Mouse (Mus musculus): ENCODE measurements around the gene Ankdd1b. TPM values are rescaled to one million over a fixed set of nuclear protein-coding genes. Genes with fewer than 3 reads are reported as not detected.

The Ankdd1b gene
- polyA plus RNA-seq, 1 experiment from 2014 or later = 0.11 TPM

GRCm38 (mm10) chr13:96457566-96457965 lies 13.4 kb downstream of the Ankdd1b start:
- H3K27me3 ChIP-seq = no peaks in the 10 kb centered on the region
- no peak overlapping the region for H3K9ac ChIP-seq (replicated peaks)
- H3K4me1 ChIP-seq (replicated peaks) = no peaks in the 10 kb centered on the region
- WGBS = 91% methylated on average over 5 of the region's 5 CpGs
- no peak for ATAC-seq (ENCODE audit: insufficient number of reproducible peaks, insufficient read depth, low FRiP score, low TSS enrichment, low read depth)
- H3K36me3 ChIP-seq = no peaks in the 10 kb centered on the region
- H3K4me2 ChIP-seq = no peak overlapping the region
- no peaks in the 10 kb centered on the region for H3K9me3 ChIP-seq
- H3K4me3 ChIP-seq (replicated peaks) = no peak overlapping the region
- no peak overlapping the region for H3K27ac ChIP-seq

GRCm38 (mm10) chr13:96454288-96454687 lies 16.7 kb downstream of the Ankdd1b start:
- no peak overlapping the region for H3K9ac ChIP-seq (replicated peaks)
- no peak overlapping the region for H3K27ac ChIP-seq
- no peak overlapping the region for H3K4me3 ChIP-seq (replicated peaks)
- H3K27me3 ChIP-seq = no peaks in the 10 kb centered on the region
- no peaks in the 10 kb centered on the region for H3K9me3 ChIP-seq
- H3K36me3 ChIP-seq = no peaks in the 10 kb centered on the region
- H3K4me1 ChIP-seq (replicated peaks) = no peaks in the 10 kb centered on the region
- 80% methylated on average over 3 of the region's 3 CpGs for WGBS
- no peak overlapping the region for H3K4me2 ChIP-seq
- ATAC-seq (ENCODE audit: insufficient number of reproducible peaks, insufficient read depth, low FRiP score, low TSS enrichment, low read depth) = no peak

GRCm38 (mm10) chr13:96452621-96453020 lies 18.4 kb downstream of the Ankdd1b start:
- Histone ChIP-seq H3K4me3 (replicated peaks) (no peak overlapping the region), H3K4me1 (replicated peaks) (no peaks in the 10 kb centered on the region), H3K27ac (no peak overlapping the region), H3K36me3 (no peaks in the 10 kb centered on the region), H3K9me3 (no peaks in the 10 kb centered on the region), H3K4me2 (no peak overlapping the region), H3K9ac (replicated peaks) (no peak overlapping the region), H3K27me3 (no peaks in the 10 kb centered on the region)
- WGBS = 89% methylated on average over 3 of the region's 3 CpGs
- ATAC-seq (ENCODE audit: insufficient number of reproducible peaks, insufficient read depth, low FRiP score, low TSS enrichment, low read depth) = no peak

- Histone ChIP-seq H3K27me3 (no peaks in the 10 kb centered on the region), H3K36me3 (no peaks in the 10 kb centered on the region), H3K4me3 (replicated peaks) (no peak overlapping the region), H3K4me2 (no peak overlapping the region), H3K4me1 (replicated peaks) (no peaks in the 10 kb centered on the region), H3K9ac (replicated peaks) (no peak overlapping the region), H3K27ac (no peak overlapping the region; the same call in 1 of the 2 replicates), H3K9me3 (no peaks in the 10 kb centered on the region)
- no peak for ATAC-seq (ENCODE audit: insufficient number of reproducible peaks, insufficient read depth, low FRiP score, low TSS enrichment, low read depth)
- 89% methylated on average over 11 of the region's 11 CpGs for WGBS
Measured at GRCm38 (mm10) chr13:96451386-96452140, 19.4 kb downstream of the Ankdd1b start.

GRCm38 (mm10) chr13:96450869-96451268 lies 20.1 kb downstream of the Ankdd1b start:
- Histone ChIP-seq H3K9ac (replicated peaks) (no peak overlapping the region), H3K4me2 (no peak overlapping the region), H3K9me3 (no peaks in the 10 kb centered on the region), H3K36me3 (no peaks in the 10 kb centered on the region), H3K4me1 (replicated peaks) (no peaks in the 10 kb centered on the region), H3K27ac (no peak overlapping the region), H3K27me3 (no peaks in the 10 kb centered on the region), H3K4me3 (replicated peaks) (no peak overlapping the region)
- ATAC-seq (ENCODE audit: insufficient number of reproducible peaks, insufficient read depth, low FRiP score, low TSS enrichment, low read depth) = no peak
- WGBS = 92% methylated on average over 7 of the region's 7 CpGs

GRCm38 (mm10) chr13:96450205-96450856 lies 20.7 kb downstream of the Ankdd1b start:
- Histone ChIP-seq H3K36me3 (no peaks in the 10 kb centered on the region), H3K9me3 (no peaks in the 10 kb centered on the region), H3K4me2 (no peak overlapping the region), H3K4me1 (replicated peaks) (no peaks in the 10 kb centered on the region), H3K27me3 (no peaks in the 10 kb centered on the region), H3K4me3 (replicated peaks) (no peak overlapping the region), H3K27ac (no peak overlapping the region), H3K9ac (replicated peaks) (no peak overlapping the region)
- 87% methylated on average over 11 of the region's 11 CpGs for WGBS
- ATAC-seq (ENCODE audit: insufficient number of reproducible peaks, insufficient read depth, low FRiP score, low TSS enrichment, low read depth) = no peak

- 92% methylated on average over 4 of the region's 4 CpGs for WGBS
Measured at GRCm38 (mm10) chr13:96440436-96440835, 30.6 kb downstream of the Ankdd1b start.

DNA sequence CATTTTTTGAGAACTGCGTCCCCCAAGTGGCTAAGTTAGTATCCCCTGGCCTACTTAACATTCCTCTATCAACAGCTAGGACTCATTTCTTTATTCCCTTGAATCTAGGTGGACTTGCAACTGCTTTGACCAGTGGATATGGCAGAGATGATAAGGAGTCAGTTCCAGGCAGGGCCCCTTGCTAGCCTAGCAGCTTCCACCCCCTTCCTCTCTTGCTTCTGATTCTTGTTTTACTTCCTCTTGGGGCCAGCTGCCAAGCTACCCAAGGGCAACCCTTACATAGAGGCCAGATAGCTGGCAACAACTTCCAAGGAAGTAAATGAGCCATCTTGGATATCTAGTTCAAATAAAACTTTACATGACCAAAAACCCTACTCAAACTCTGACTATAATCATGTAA lies 34.1 kb downstream of the Ankdd1b start:
- no peak for ATAC-seq (ENCODE audit: insufficient number of reproducible peaks, insufficient read depth, low FRiP score, low TSS enrichment, low read depth)
- H3K4me2 ChIP-seq = no peak overlapping the region
- 88% methylated on average over 1 of the region's 1 CpGs for WGBS
- no peak overlapping the region for H3K9ac ChIP-seq (replicated peaks)
- H3K27ac ChIP-seq = no peak overlapping the region
- no peaks in the 10 kb centered on the region for H3K36me3 ChIP-seq
- no peak overlapping the region for H3K4me3 ChIP-seq (replicated peaks)
- no peaks in the 10 kb centered on the region for H3K9me3 ChIP-seq
- peaks cover 13% of the 10 kb centered on the region for H3K4me1 ChIP-seq (replicated peaks)
- H3K27me3 ChIP-seq = no peaks in the 10 kb centered on the region

More at GRCm38 (mm10) chr13:96440436-96440835, 30.6 kb downstream of the Ankdd1b start:
- H3K4me2 ChIP-seq = no peak overlapping the region
- no peak overlapping the region for H3K27ac ChIP-seq
- ATAC-seq (ENCODE audit: insufficient number of reproducible peaks, insufficient read depth, low FRiP score, low TSS enrichment, low read depth) = no peak
- H3K4me3 ChIP-seq (replicated peaks) = no peak overlapping the region
- no peaks in the 10 kb centered on the region for H3K36me3 ChIP-seq
- H3K4me1 ChIP-seq (replicated peaks) = peaks cover 3% of the 10 kb centered on the region
- H3K9me3 ChIP-seq = no peaks in the 10 kb centered on the region
- H3K27me3 ChIP-seq = no peaks in the 10 kb centered on the region
- no peak overlapping the region for H3K9ac ChIP-seq (replicated peaks)

GRCm38 (mm10) chr13:96435793-96436192 lies 35.2 kb downstream of the Ankdd1b start:
- no peak overlapping the region for H3K4me3 ChIP-seq (replicated peaks)
- no peak for ATAC-seq (ENCODE audit: insufficient number of reproducible peaks, insufficient read depth, low FRiP score, low TSS enrichment, low read depth)
- peaks cover 13% of the 10 kb centered on the region for H3K4me1 ChIP-seq (replicated peaks)

DNA sequence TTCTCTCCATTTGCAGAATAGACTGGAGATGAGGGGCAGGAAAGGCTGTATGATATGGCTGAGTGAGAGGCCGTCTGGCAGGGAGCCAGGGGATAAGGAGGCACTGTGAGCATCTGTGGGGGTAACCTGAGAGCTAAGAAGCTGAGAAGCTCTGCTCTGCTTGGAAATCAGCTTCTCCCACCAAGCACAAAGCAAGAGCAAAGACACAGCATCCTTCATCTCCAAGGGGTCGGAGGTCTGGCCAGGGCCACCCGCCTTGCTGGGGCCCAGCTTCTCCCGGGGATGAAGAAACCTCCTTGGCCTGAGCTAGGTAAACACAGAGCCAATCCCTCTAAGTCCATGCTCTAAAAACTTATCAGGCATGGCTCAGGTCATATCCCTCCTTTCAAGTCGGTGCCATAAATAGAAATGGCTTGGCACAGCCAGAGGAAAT lies 36.1 kb downstream of the Ankdd1b start:
- no peak overlapping the region for H3K9ac ChIP-seq (replicated peaks)
- H3K9me3 ChIP-seq = no peaks in the 10 kb centered on the region
- WGBS = 57% methylated on average over 5 of the region's 5 CpGs
- peaks cover 13% of the 10 kb centered on the region for H3K4me1 ChIP-seq (replicated peaks)
- peak; percentile 10; the same call in 1 of the 2 replicates for ATAC-seq (ENCODE audit: insufficient number of reproducible peaks, insufficient read depth, low FRiP score, low TSS enrichment, low read depth)
- H3K4me2 ChIP-seq = no peak overlapping the region
- H3K27ac ChIP-seq = peak overlapping the region; percentile 23; the same call in 1 of the 2 replicates
- H3K36me3 ChIP-seq = no peaks in the 10 kb centered on the region
- H3K27me3 ChIP-seq = no peaks in the 10 kb centered on the region
- no peak overlapping the region for H3K4me3 ChIP-seq (replicated peaks)

More at GRCm38 (mm10) chr13:96435793-96436192, 35.2 kb downstream of the Ankdd1b start:
- Histone ChIP-seq H3K27ac (no peak overlapping the region), H3K9ac (replicated peaks) (no peak overlapping the region), H3K9me3 (no peaks in the 10 kb centered on the region), H3K4me2 (no peak overlapping the region), H3K27me3 (no peaks in the 10 kb centered on the region), H3K36me3 (no peaks in the 10 kb centered on the region)
- 49% methylated on average over 13 of the region's 13 CpGs for WGBS

DNA sequence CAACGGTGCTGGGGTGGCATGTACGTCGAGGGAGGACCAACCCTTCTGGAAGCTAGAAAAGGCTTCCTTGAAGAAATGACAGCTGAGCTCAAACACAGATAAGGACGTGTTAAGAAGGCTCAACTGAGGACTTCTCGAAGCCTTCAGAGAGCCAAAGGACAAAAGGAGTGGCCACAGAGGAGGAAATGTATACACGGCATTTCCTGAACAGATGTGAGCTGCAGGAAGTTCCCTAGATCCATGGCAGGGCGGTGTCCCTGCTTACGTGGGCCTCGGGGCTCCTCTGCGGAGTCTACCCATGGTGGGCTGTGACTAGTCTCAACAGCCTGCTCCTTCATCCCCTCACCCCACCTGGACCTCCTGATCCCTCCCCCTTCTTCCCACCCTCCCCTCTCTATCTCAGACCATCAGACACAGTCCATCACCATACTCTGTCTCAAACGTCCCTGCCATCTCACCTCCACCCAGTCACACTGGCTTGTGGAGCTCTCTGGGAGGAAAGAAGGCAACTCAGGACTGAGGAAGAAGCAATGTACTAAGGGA lies 37.3 kb downstream of the Ankdd1b start:
- 73% methylated on average over 11 of the region's 11 CpGs for WGBS
- H3K27me3 ChIP-seq = no peaks in the 10 kb centered on the region
- H3K4me3 ChIP-seq (replicated peaks) = no peak overlapping the region
- H3K27ac ChIP-seq = no peak overlapping the region
- H3K9me3 ChIP-seq = no peaks in the 10 kb centered on the region
- H3K4me2 ChIP-seq = no peak overlapping the region
- H3K4me1 ChIP-seq (replicated peaks) = peaks cover 13% of the 10 kb centered on the region
- no peak overlapping the region for H3K9ac ChIP-seq (replicated peaks)
- no peaks in the 10 kb centered on the region for H3K36me3 ChIP-seq
- ATAC-seq (ENCODE audit: insufficient number of reproducible peaks, insufficient read depth, low FRiP score, low TSS enrichment, low read depth) = no peak

All from limb, embryonic 12.5 days (tissue).